Mouse (Mus musculus): ENCODE measurements around the gene Cacna1f.

DNA sequence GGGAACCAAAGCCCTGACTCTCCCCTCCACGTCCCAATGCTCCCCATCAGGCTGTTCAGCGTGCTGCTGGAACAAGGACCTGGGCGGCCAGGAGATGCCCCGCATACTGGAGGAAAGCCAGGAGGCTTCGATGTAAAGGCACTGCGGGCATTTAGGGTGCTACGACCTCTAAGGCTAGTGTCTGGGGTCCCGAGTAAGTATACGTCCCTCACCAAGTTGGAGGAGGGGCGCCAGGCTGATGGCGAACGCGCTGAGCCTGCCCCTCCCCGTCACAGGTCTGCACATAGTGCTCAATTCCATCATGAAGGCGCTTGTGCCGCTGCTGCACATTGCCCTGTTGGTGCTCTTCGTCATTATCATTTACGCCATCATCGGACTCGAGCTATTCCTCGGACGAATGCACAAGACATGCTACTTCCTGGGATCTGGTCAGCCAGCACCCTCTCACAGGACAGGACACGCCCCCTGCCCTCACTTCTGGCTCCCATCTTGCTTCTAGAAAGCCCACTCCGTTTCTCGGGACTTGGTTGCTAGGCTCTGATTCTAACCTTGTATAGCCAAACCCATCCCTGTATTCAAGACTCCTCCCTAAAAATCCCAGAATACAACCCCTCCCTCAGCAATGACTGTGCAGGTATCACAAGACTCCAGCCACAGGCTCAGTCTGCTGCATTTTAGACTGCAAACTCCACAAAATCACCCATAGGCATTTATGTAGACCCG lies 3.8 kb downstream of the Cacna1f start:
- TF ChIP-seq CTCF (IDR thresholded peaks at IDR 0.05; ENCODE audit: borderline replicate concordance, extremely low read depth, insufficient read depth, insufficient read length): no peak
- no peak for TF ChIP-seq POLR2A (IDR thresholded peaks at IDR 0.05; ENCODE audit: borderline replicate concordance, extremely low read depth, insufficient read depth, insufficient read length, poor library complexity, severe bottlenecking)

Measured in brain, embryonic 14.5 days (tissue).